Mouse (Mus musculus) stomach, postnatal 0 days (tissue): ENCODE measurements around the gene Chchd10.

Experiments
- CTCF ChIP-seq: IDR thresholded peaks from 2 replicates; pipeline ENCODE4 v1.5.1; 2016; ENCODE audit warnings: antibody characterized with exemption, low read depth, mild to moderate bottlenecking, moderate library complexity
- EP300 ChIP-seq: optimal IDR thresholded peaks from 2 replicates; pipeline ENCODE3; 2016; ENCODE audit warnings: antibody characterized with exemption

DNA sequence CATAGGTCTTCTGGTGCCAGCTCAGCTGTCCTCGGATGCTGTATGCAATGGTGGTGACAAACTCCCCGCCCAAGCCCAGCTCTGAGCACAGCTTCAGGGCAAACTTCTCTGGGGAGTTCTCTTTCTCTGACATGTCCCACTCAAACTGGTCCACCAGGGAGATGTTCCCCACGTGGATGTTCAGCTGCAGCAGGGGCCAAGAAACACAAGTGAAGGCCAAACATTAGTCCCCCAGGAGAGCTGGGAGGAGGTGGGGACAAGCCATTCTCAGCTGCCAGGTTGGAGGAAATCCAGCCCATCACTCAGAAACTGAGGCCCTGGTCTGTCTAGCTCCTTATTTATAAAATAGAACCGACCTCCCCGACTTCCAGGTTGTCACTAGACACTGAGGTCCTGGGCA lies 28.5 kb upstream of the Chchd10 start:
- TF ChIP-seq CTCF (no peak), EP300 (no peak)
